Mouse (Mus musculus) embryonic facial prominence, embryonic 12.5 days (tissue): ENCODE data around the gene Rbm10. TPM values are rescaled to one million over a fixed set of nuclear protein-coding genes. Genes with fewer than 3 reads are reported as not detected.

ENCODE experiments used
- polyA plus RNA-seq: library from polyadenylated mRNA; unstranded; fragments of >200 nt; fragmentation: Nextera tagmentation; extraction: Ambion mirVana; gene quantifications from 2 replicates; pipeline ENCODE4 v1.2.1, GENCODE M21; 2016

Gene Rbm10
- polyA plus RNA-seq, 1 experiment from 2014 or later = 76.5 TPM

Other genes with a start within 250 kb of the Rbm10 start
- 8.1 and 8.6 TPM in 2 replicates for gene Jade3, start 191.8 kb upstream of the Rbm10 start, polyA plus RNA-seq
- 0.23 and 0.46 TPM in 2 replicates for gene Rgn, start 67.7 kb upstream of the Rbm10 start, polyA plus RNA-seq
- gene Ndufb11, start 116 bp downstream of the Rbm10 start, polyA plus RNA-seq = 207 and 208 TPM in 2 replicates
- 249 and 252 TPM in 2 replicates for gene Uba1, start 40.8 kb downstream of the Rbm10 start, polyA plus RNA-seq
- 139 and 145 TPM in 2 replicates for gene Cdk16, start 70.5 kb downstream of the Rbm10 start, polyA plus RNA-seq
- gene Usp11, start 86.4 kb downstream of the Rbm10 start, polyA plus RNA-seq = 68.4 and 68.6 TPM in 2 replicates
- 107 and 113 TPM in 2 replicates for gene Araf, start 180.3 kb downstream of the Rbm10 start, polyA plus RNA-seq